Mouse (Mus musculus): ENCODE data around the gene Clec4a2. TPM values are rescaled to one million over a fixed set of nuclear protein-coding genes. Genes with fewer than 3 reads are reported as not detected.
"Not testable (repeated sequence)": the region's sequence is repeated elsewhere in the genome, so short reads cannot be mapped to it uniquely, and the experiment has no call there.

The Clec4a2 gene
- 1 to 10 TPM; 2.3 to 3.3 TPM for total RNA-seq (2021)
- long read RNA-seq, experiment 1, partial matches to known transcripts, result 0 of 3 reads
- long read RNA-seq, experiment 1, other reads (novel, unspliced or antisense), result 1 of 3 reads
- long read RNA-seq, experiment 2, partial matches to known transcripts, result 0 of 1 reads
- long read RNA-seq, experiment 2, other reads (novel, unspliced or antisense), result 0 of 1 reads

GRCm38 (mm10) chr6:123106128-123106527, at the start of gene Clec4a2:
Gene Clec4a2, plus strand, starts transcription at chr6:123106428.
- not testable (repeated sequence) for DNase-seq (ENCODE audit: low spot score in 2 of 2)

- DNase-seq (ENCODE audit: low spot score in 2 of 2), result no peak
Observed at GRCm38 (mm10) chr6:123095125-123095843, 10.9 kb upstream of the Clec4a2 start.

DNA sequence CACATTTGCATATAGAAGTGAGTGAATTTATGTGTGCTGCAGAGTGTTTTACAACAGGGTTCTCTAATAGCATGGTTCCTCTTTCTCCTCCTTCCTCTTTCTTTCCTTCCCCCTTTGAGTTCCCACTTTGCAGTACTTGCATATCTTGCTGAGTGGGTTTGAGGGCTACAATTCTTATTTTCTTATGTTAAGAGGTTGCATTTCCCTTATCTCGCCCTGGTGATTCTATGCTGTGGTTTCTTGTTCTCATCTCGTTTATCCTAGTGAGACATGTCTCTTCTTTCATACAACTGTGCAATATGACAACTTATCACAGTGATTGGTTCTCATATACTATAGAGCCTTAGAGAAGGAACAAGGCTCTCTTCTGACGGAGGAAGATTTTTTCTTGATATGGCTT, 17.0 kb downstream of the Clec4a2 start:
- no peak for DNase-seq (ENCODE audit: low spot score in 2 of 2)

DNA sequence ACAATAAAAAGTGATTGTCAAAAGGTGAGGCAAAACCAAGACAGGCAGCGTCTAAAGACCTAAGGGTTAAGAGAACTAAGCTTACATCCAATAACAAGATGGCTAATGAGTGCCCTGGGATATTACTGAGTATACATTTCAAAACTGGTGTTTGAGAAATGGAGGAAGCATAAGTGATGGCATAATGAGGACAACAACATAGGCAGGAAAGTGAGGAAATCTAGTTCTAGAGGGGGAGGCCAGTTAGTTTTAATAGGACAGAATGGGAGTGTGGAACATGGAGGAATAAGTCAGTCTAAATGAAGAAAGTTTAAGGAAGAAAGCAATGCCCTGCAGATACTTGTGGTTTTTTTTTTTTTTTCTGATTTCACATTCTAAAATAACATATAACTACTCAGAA, 20.9 kb downstream of the Clec4a2 start:
- no peak for DNase-seq (ENCODE audit: low spot score in 2 of 2)

- DNase-seq (ENCODE audit: low spot score in 2 of 2), result not testable (repeated sequence)
Observed at GRCm38 (mm10) chr6:123137766-123138526, 31.7 kb downstream of the Clec4a2 start.

DNA sequence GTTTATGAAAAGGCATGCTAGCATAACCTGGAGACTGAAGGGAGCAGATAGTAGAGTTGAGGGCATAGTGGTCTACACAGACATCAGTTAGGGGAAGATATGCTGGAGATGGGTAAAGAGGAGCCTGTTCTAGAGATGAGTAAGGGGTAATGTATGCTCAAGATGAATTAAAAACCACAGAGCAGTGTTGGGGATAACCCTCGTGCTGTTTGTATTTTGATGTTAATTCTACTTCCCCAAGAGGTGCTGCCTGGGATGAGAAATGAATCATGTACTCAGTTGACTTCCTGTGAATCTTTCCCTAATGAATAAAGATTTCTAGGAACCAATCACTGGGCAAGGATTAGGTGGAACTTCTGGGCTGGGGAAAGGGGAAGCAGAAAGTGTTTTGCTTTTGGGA, 63.9 kb downstream of the Clec4a2 start:
- no peak for DNase-seq (ENCODE audit: low spot score in 2 of 2)

GRCm38 (mm10) chr6:123171040-123171439, 64.8 kb downstream of the Clec4a2 start:
- no peak for DNase-seq (ENCODE audit: low spot score in 2 of 2)

DNA sequence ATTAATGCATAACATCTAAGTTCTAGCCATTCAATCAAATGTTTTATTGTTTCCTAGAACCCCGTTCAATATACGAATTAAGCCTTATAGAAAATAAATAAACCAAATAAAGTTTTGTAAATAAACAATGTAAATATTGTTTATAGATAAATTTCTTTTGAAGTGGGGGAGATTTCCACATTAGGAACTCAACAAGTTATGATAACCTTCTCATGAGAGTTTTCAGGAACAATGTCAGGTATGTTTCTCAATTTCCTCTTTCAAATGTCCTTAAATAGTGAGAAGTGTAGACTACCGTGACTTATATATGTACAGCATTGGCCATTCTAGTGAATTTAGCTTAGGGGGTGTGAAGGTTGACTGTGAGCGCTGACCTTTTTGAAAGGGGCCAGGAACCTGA, 66.4 kb downstream of the Clec4a2 start, which contains the start of gene Clec4b2:
Clec4b2 (plus strand) TSS at position 301 of the 400 bp plus-strand sequence.
- DNase-seq (ENCODE audit: low spot score in 2 of 2), result no peak

DNA sequence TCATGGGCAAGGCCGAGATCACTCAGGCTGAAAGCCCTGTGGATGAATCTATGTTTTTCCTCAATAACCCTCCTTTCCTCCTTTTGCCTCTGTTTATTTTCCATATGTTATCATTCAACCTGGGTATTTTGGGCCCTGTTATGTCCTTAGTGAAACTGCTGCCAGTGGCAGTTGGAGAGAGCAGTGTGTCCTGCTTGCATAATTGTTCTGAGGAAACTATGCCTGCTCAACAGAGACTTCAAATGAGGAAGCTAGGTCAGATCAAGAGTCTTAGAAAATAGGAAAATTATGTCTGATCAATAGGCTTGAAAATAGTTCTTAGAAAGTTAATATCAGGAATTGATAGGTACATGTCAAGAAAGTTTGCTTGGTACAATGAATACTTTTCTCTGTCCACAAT, 69.3 kb downstream of the Clec4a2 start:
- DNase-seq (ENCODE audit: low spot score in 2 of 2), result no peak

DNA sequence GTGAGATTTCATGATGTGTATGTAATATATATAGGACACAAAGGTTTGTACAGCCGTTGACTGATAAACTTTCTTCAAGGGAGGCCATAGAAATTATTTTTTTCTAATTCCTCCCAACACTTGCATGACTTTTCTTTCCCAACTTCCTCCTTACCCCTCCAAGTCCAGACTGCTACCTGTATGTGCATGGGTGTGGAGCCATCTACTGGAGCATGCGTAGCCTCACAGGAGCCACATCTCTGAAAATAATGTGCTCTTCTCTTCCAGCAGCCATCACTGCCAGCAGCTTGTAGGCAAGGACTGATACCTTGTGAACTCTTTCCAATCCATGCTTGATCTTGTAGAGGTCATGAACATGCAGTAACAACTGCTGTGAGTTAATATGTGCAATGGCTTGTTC, 78.6 kb downstream of the Clec4a2 start:
- DNase-seq (ENCODE audit: low spot score in 2 of 2), result peak in 1 of 2 experiments; percentile 2

Other genes starting within 250 kb of the Clec4a2 start
- gene Necap1, start 232.0 kb upstream of the Clec4a2 start, total RNA-seq (2021), result 100 to 1,000 TPM; 205 to 206 TPM
- gene Clec4a1, start 184.6 kb upstream of the Clec4a2 start, total RNA-seq (2021), result under 1 TPM; 0.21 to 0.40 TPM
- 1 to 10 TPM; 1.0 to 1.5 TPM for gene Clec4a3, start 153.9 kb upstream of the Clec4a2 start, total RNA-seq (2021)
- not detected for gene Clec4a4, start 116.1 kb upstream of the Clec4a2 start, total RNA-seq (2021)
- gene Clec4b1, start 56.5 kb upstream of the Clec4a2 start, total RNA-seq (2021), result not detected
- not detected for gene Clec4b2, start 66.5 kb downstream of the Clec4a2 start, total RNA-seq (2021)
- gene Clec4n, start 123.4 kb downstream of the Clec4a2 start, total RNA-seq (2021), result under 1 TPM in 1 of 2 experiments, not detected in 1; 0.33 TPM
- not detected for gene Clec4d, start 155.7 kb downstream of the Clec4a2 start, total RNA-seq (2021)
- not detected for gene Clec4e, start 183.4 kb downstream of the Clec4a2 start, total RNA-seq (2021)
- gene Vmn2r19, start 201.9 kb downstream of the Clec4a2 start, total RNA-seq (2021), result not detected